Mouse (Mus musculus): ENCODE results near the gene Slc2a3.
"Not testable (repeated sequence)": the region's sequence is repeated elsewhere in the genome, so short reads cannot be mapped to it uniquely, and the experiment has no call there.

Gene Slc2a3

DNA sequence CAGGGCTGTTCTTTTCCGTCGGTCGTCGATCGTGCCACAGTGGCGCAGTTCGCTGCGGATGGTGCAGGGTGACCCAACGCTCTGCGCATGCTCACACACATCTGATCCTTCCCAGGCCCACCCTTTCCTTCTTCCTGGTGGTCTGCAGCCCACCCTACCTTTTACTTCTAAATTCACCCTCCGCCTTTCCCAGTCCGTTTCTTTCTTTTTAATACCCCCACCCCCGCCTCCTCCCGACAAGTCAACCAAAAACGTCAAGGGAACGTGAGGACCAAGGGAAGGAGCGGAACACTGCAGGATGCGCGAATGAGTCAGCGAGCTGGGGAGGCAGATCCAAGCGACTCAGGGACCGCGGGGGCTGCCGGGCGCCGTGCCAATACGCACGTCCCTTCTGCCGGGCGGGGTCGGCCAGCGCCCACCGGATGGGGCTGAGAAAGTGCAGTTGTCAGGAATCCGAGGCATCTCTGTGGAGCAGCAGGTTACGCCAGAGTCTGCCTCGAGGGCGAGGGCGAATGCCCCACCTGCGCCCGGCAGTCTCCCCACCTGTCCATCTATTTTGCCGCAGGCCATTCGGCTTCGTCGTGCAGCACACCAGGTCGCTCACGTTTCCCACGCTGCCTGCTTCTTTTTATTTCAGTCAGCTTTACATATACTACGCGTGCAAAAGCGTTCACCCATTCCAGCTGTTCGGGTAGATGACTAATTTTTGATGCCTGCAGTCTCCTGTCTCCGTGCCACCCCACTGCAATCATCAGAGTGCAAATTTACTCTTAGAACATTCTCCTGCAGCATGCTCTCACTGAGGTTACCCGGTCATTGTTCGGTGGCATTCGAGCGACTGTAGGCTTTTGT, 36.8 kb downstream of the Slc2a3 start:
- DNase-seq (ENCODE audit: low spot score) = peak; percentile 13

GRCm38 (mm10) chr6:122763844-122764445, 37.5 kb downstream of the Slc2a3 start:
- DNase-seq (ENCODE audit: low spot score) = no peak

DNA sequence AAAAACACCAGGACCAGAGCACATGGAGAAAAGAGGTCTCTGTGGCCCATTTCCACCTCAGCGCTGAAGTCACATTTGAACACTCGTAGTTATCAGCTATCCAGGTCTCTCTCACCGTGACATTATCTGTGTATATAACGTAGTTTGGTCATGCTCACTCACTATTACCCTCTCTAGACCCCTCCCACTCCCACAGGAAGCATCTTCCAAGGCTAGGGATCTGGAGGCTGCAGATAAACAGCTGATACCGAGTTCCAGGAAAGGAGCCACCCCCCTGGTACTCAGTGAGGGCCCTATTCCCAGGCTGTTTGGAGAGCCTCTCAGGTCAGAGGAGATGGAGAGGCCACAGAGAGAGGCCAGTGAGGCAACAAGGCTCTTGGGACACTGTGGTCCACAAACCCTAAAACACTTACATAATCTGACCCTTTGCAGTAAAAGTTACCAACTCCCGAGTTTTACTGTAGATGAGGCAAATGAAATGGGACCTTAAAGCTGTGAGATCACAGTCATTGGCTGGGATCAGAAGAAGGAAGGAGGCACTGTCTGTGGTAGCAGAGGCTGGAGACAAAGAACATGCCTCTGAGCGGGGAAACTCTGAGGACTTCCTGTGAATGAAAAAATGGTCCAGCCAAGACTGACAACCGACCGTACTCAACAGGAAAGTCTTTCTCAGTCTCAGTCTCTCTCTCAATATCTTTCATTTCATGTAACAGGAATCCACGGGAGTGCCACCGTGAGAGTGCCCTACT, 38.3 kb downstream of the Slc2a3 start:
- DNase-seq (ENCODE audit: low spot score) = no peak

GRCm38 (mm10) chr6:122762480-122762879, 39.0 kb downstream of the Slc2a3 start:
- no peak for DNase-seq (ENCODE audit: low spot score)

DNA sequence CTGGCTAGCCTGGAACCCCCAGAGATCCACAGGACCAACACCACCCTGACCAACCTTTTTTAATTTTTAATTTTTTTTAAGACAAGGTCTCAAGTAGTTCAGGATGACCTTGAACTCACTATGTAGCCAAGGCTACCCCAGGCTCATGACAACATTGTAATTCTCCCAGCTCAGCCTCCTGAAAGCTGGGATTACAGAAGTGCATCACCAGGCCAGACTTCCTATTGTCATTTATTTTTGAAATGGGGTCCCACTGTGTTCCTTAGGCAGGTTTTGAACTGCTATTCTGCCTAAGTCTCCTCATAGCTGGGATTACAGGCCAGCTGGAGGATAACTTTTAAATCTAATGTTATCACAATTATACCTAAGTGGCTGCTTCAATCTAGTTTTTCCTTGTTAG, 39.5 kb downstream of the Slc2a3 start:
- no peak for DNase-seq (ENCODE audit: low spot score)

DNA sequence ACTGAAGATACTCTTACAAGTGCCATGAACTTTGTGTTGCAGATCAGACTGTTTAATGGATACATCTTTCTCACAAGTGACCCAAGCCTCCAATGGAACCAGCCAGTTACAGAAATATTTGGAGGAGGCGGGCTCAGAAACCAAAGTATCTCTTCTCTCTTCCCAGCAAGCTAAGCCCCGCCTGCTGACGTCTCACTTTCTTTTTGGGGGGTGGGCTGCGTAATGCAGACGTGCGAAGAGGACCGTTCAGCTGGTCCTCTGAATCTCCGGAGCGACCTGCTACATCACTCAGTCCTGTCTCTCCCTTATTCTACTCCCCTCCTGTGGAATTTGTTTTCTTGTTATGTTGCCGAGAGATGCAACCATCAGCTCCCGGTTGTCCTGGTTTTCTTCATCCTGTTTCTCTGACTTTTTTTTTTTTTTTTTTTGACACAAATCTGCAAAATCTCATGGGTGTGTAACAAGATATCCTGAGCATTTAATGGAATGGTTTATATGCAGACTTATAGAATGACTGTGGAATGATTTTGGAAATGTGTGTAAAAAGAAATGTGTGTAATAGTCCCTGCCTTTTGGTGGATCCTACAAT, 40.3 kb downstream of the Slc2a3 start:
- DNase-seq (ENCODE audit: low spot score) = peak; percentile 36

- DNase-seq (ENCODE audit: low spot score) = no peak
Measured at GRCm38 (mm10) chr6:122758732-122759131, 42.7 kb downstream of the Slc2a3 start.

DNA sequence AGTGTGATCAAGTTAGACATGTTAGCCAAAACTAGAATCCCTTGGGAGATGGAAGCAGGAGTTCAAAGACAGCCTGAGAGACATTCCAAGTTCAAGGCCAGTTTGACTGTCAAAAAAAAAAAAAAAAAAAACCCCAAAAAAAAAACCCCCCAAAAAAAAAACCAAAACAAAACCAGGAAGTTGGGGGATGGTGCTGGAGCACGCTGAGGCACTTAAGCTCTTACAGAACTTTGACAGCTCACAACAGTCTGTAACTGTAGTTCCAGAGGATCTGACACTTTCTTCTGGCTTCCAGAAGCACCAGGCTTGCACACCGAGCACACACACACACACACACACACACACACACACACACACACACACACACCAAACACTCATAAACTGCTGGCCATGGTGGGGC, 45.5 kb downstream of the Slc2a3 start:
- DNase-seq (ENCODE audit: low spot score) = no peak

- no peak for DNase-seq (ENCODE audit: low spot score)
Measured at GRCm38 (mm10) chr6:122750579-122750978, 50.9 kb downstream of the Slc2a3 start.

GRCm38 (mm10) chr6:122744505-122745249, 56.8 kb downstream of the Slc2a3 start:
- no peak for DNase-seq (ENCODE audit: low spot score)

GRCm38 (mm10) chr6:122743353-122743752, 58.1 kb downstream of the Slc2a3 start:
- no peak for DNase-seq (ENCODE audit: low spot score)

DNA sequence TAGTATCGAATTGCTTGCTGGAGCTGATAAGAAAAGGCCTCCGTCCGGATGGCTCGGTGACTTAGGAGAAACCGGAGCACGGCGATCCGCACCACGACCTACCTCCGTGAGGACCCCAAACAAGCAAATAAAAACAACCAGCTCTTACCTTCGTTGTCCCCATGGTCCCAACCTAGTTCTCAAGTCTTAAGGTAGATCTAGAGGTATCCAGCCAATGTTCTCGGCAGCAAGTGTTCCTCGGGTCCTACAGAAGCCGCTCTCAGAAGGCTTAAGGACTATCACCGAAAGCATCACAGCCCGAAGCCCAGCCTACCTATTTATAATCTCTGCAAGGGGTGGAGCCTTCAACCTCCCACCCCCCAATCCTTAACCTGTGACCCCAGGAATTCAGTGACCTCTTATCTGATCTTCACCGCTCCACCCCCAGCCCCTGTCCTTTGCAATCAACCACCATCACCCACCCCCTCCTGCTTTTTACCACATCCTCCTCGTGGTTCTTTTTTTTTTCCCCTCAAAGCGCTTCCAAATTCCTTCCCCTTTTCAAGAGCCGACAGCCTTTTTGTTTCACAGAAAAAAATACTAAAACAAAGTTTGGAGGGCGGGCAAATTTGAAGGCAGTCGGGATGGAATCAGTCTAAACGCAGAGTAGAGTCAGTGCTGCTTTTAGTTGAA, 59.1 kb downstream of the Slc2a3 start:
- DNase-seq (ENCODE audit: low spot score) = no peak

- no peak for DNase-seq (ENCODE audit: low spot score)
Measured at GRCm38 (mm10) chr6:122741460-122742227, 59.8 kb downstream of the Slc2a3 start.

- peak; percentile 51 for DNase-seq (ENCODE audit: low spot score)
Measured at GRCm38 (mm10) chr6:122739952-122740351, 61.5 kb downstream of the Slc2a3 start.

DNA sequence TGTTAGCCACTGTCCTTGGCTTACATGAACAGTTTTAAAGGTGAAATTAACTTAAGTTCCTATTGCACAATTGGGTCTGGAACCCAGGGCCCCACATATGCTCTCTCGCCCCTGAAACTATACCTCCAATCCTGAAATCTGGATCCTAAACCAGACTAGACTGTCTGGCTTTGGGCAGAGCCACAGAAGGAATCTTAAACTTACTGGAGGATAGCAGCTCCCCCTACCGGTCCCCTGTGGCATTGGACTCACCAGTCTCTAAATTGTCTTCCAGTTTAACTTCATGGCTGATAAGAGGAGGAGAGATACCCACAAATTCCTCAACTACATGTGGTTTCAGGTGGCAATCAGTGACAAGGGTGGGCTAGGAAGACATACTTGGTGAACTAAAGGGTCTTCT, 81.5 kb downstream of the Slc2a3 start:
- DNase-seq (ENCODE audit: low spot score) = peak; percentile 60

DNA sequence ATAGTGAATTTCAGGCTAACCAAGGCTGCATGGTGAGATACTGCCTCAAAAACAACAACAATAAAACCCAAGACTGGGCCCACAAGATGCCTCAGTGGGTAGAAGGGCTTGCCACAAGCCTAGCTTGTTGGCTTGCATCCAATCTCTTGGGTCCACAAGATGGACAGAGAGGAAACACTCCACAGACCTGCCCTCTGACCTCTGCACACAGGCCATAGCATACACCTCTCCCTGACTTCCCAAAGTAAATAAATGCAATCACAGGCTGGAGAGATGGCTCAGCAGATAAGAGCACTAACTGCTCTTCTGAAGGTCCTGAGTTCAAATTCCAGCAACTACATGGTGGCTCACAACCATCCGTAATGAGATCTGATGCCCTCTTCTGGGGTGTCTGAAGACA, 83.2 kb downstream of the Slc2a3 start:
- not testable (repeated sequence) for DNase-seq (ENCODE audit: low spot score)

DNA sequence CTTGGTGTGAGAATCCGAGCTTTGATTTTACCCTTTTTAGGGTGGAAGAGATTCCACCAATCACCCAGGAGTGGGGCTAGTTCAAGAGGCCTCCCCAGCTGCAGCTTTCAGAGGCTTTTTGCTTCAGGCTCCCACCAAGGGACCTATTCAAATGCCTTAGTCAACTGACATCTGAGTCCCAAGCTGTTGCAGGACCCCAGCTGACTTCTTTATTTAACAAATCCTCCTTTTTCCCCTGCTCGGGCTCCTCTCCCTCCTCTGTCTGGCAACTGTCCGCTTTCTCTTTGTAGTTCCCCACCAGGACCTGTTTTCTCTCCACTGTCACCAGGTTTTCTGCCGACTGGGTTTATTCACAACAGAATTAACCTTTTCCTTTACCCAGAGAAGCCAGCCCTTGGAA, 85.6 kb downstream of the Slc2a3 start:
- no peak for DNase-seq (ENCODE audit: low spot score)

DNA sequence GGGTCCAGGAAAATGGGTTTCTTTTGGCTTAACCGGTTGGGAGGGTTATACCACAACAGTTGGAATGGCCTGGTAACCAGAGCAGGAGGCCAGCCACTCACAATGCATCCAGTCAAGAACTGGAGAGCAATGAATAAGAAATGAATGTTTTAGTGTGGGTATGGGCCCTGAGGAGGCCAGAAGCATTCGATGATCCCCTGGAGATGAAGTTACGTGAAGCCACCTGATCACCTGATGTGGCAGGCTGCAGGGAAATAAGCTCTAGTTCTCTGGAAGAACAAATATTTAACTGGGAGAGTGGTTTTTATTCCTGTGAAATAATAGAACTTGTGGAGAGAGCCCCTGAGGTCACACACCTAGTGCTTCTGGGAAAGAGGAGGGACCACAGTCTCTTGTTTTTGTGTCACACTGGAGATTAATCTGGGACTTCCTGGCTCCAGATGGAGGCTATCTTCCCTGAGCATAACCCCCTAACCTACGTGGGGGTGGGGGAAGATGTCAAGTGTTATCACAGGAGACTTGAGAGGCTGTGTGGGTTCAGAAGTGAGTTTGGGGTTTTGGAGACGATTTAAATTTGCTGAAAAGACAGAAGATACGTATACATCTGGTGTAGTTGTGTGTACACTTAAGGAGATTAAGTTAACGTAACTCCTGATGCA, 86.6 kb downstream of the Slc2a3 start:
- DNase-seq (ENCODE audit: low spot score) = no peak

GRCm38 (mm10) chr6:122713116-122713515, 88.3 kb downstream of the Slc2a3 start:
- DNase-seq (ENCODE audit: low spot score) = not testable (repeated sequence)

- no peak for DNase-seq (ENCODE audit: low spot score)
Measured at GRCm38 (mm10) chr6:122711455-122711854, 90.0 kb downstream of the Slc2a3 start.

All from ovary, postnatal 36 days (tissue).